Comparison of ENCODE assay signal across 8 mouse cellular contexts in the genomic region with DNA sequence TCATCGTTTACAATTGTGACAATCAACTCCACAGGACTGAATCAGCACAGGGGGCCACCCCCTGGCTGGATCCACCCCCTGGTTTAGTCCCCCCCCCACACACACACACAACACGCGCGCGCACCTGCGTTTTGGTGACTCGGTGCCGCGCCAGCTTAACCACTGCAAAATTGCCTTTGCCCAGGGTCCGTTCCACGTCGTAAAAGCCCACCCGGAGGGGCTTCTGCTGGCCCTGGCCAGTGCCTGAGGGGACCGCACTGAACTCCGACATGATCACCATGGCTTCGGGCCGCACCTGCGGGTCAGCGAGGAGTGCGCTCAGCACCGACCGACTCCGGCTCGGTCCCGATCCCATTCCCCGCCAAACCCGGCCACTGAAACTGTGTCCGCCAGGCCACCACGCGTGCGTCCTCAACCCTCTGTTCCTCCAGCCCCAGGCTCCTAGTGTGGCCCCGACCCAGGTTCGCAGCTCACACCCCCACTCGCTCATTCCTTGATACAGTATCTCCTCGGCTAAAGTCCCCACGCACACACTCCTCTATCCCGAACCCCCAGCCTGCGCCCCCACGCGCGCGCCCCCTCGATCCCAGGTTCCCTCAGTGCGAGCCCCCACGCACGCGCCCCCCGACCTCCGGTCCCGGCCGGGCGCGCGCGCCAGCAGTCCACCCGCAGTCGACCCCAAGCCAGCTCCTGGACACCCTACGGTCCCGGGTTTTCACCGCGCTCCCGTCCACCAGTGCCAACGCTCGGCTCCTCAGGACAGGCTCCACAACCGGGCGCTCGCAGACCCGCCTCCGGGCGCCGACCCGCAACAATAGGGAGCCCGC. TPM values are rescaled to one million over a fixed set of nuclear protein-coding genes. Genes with fewer than 3 reads are reported as not detected.
DNase-seq lines count a peak whose midpoint lies in the region; ATAC-seq and TF ChIP-seq lines count a peak whose summit lies in the region.

No protein-coding gene starts in this region.

- peak; percentile 72 to 77 for DNase-seq in heart, adult 2 months
- no peak for DNase-seq in heart, adult 11 months
- peak; percentile 66 for DNase-seq in adrenal gland, postnatal 10 days
- no peak for DNase-seq in forebrain, embryonic 11.5 days (ENCODE audit: low spot score)
- DNase-seq in stomach, postnatal 0 days (ENCODE audit: low spot score) = peak; percentile 59

- TF ChIP-seq CTCF in heart, adult 2 months (IDR thresholded peaks at IDR 0.05) = no peak
- TF ChIP-seq CTCF in stomach, postnatal 0 days (IDR thresholded peaks at IDR 0.05; ENCODE audit: low read depth) = no peak

- intact Hi-C loops in heart, adult 2 months (cut with DNase I) = loop anchor here (1.0 to 5.0 kb wide), 3 partner anchors 27 to 170 kb away; no protein-coding TSS in a partner anchor

- H3K4me2 ChIP-seq in forebrain, embryonic 11.5 days (ENCODE audit: low read depth, low read length, severe bottlenecking) = peak overlapping the region; percentile 70
- H3K4me2 ChIP-seq in hindbrain, embryonic 13.5 days = peak overlapping the region; percentile 73
- H3K4me2 ChIP-seq in limb, embryonic 12.5 days = peak overlapping the region; percentile 88
- peak overlapping the region; percentile 69 for H3K4me2 ChIP-seq in midbrain, embryonic 13.5 days (replicated peaks)
- H3K4me2 ChIP-seq in stomach, postnatal 0 days (replicated peaks; ENCODE audit: low read depth) = peak overlapping the region; percentile 72

- H3K27me3 ChIP-seq in heart, adult 2 months (ENCODE audit: control insufficient read depth, insufficient read depth, low read length) = no peaks in the 10 kb centered on the region
- H3K27me3 ChIP-seq in forebrain, embryonic 11.5 days (ENCODE audit: control insufficient read depth, insufficient read depth, low read length) = no peaks in the 10 kb centered on the region
- H3K27me3 ChIP-seq in hindbrain, embryonic 13.5 days = no peaks in the 10 kb centered on the region
- no peaks in the 10 kb centered on the region for H3K27me3 ChIP-seq in limb, embryonic 12.5 days
- H3K27me3 ChIP-seq in midbrain, embryonic 13.5 days = no peaks in the 10 kb centered on the region
- H3K27me3 ChIP-seq in stomach, postnatal 0 days (ENCODE audit: control insufficient read depth, insufficient read depth, low read length) = no peaks in the 10 kb centered on the region

- H3K9ac ChIP-seq in heart, adult 2 months (ENCODE audit: low read depth, low read length) = peak overlapping the region; percentile 98
- peak overlapping the region; percentile 89 for H3K9ac ChIP-seq in forebrain, embryonic 11.5 days (ENCODE audit: low read length)
- H3K9ac ChIP-seq in hindbrain, embryonic 13.5 days = peak overlapping the region; percentile 93
- H3K9ac ChIP-seq in limb, embryonic 12.5 days (replicated peaks) = peak overlapping the region; percentile 80
- H3K9ac ChIP-seq in midbrain, embryonic 13.5 days (replicated peaks) = peak overlapping the region; percentile 88
- peak overlapping the region; percentile 96 for H3K9ac ChIP-seq in stomach, postnatal 0 days (ENCODE audit: low read length)

- ATAC-seq in forebrain, embryonic 11.5 days (replicated peaks; ENCODE audit: low FRiP score) = peak; percentile 59
- peak; percentile 68 for ATAC-seq in hindbrain, embryonic 13.5 days (ENCODE audit: low FRiP score)
- peak; percentile 50; the same call in 1 of the 2 replicates for ATAC-seq in limb, embryonic 12.5 days (ENCODE audit: insufficient number of reproducible peaks, insufficient read depth, low FRiP score, low TSS enrichment, low read depth)
- ATAC-seq in midbrain, embryonic 13.5 days = peak; percentile 78
- ATAC-seq in stomach, postnatal 0 days (ENCODE audit: low FRiP score, low TSS enrichment) = peak; percentile 35

- peak overlapping the region; percentile 99 for H3K27ac ChIP-seq in heart, adult 2 months
- peak overlapping the region; percentile 46; the same call in 1 of the 2 replicates for H3K27ac ChIP-seq in forebrain, embryonic 11.5 days (ENCODE audit: low read depth, low read length)
- H3K27ac ChIP-seq in hindbrain, embryonic 13.5 days = peak overlapping the region; percentile 89
- peak overlapping the region; percentile 41 for H3K27ac ChIP-seq in limb, embryonic 12.5 days
- H3K27ac ChIP-seq in midbrain, embryonic 13.5 days = peak overlapping the region; percentile 85
- H3K27ac ChIP-seq in stomach, postnatal 0 days (replicated peaks) = peak overlapping the region; percentile 95

- TF ChIP-seq POLR2A in heart, adult 2 months (IDR thresholded peaks at IDR 0.05; ENCODE audit: insufficient read depth, low read depth, low read length) = no peak

- H3K36me3 ChIP-seq in heart, adult 2 months (ENCODE audit: control insufficient read depth, insufficient read depth, low read length) = peaks cover 10% of the 10 kb centered on the region; the same call in 1 of the 2 replicates
- H3K36me3 ChIP-seq in forebrain, embryonic 11.5 days (ENCODE audit: control insufficient read depth, insufficient read depth, low read length) = peaks cover 6% of the 10 kb centered on the region; the same call in 1 of the 2 replicates
- H3K36me3 ChIP-seq in hindbrain, embryonic 13.5 days = peaks cover 12% of the 10 kb centered on the region
- H3K36me3 ChIP-seq in limb, embryonic 12.5 days = peaks cover 14% of the 10 kb centered on the region
- peaks cover 12% of the 10 kb centered on the region for H3K36me3 ChIP-seq in midbrain, embryonic 13.5 days
- peaks cover 12% of the 10 kb centered on the region for H3K36me3 ChIP-seq in stomach, postnatal 0 days (ENCODE audit: control insufficient read depth, insufficient read depth, low read length)

- no peaks in the 10 kb centered on the region for H3K9me3 ChIP-seq in forebrain, embryonic 11.5 days (ENCODE audit: control insufficient read depth, low read length)
- H3K9me3 ChIP-seq in hindbrain, embryonic 13.5 days = no peaks in the 10 kb centered on the region
- H3K9me3 ChIP-seq in limb, embryonic 12.5 days = no peaks in the 10 kb centered on the region
- no peaks in the 10 kb centered on the region for H3K9me3 ChIP-seq in midbrain, embryonic 13.5 days
- H3K9me3 ChIP-seq in stomach, postnatal 0 days (ENCODE audit: control insufficient read depth, low read length) = no peaks in the 10 kb centered on the region

- peak overlapping the region; percentile 98 for H3K4me3 ChIP-seq in heart, adult 2 months
- H3K4me3 ChIP-seq in forebrain, embryonic 11.5 days (ENCODE audit: low read depth, low read length) = peak overlapping the region; percentile 93
- peak overlapping the region; percentile 87 for H3K4me3 ChIP-seq in hindbrain, embryonic 13.5 days
- peak overlapping the region; percentile 82 for H3K4me3 ChIP-seq in limb, embryonic 12.5 days (replicated peaks)
- peak overlapping the region; percentile 90 for H3K4me3 ChIP-seq in midbrain, embryonic 13.5 days (replicated peaks)
- peak overlapping the region; percentile 97 for H3K4me3 ChIP-seq in stomach, postnatal 0 days (ENCODE audit: low read depth, low read length)

- H3K79me2 ChIP-seq in heart, adult 2 months (replicated peaks; ENCODE audit: control insufficient read depth, insufficient read depth, low read length) = peaks cover 3% of the 10 kb centered on the region

- peaks cover 21% of the 10 kb centered on the region for H3K4me1 ChIP-seq in heart, adult 2 months (ENCODE audit: control insufficient read depth, insufficient read depth, low read length)
- peaks cover 2% of the 10 kb centered on the region; the same call in 1 of the 2 replicates for H3K4me1 ChIP-seq in forebrain, embryonic 11.5 days (replicated peaks; ENCODE audit: control insufficient read depth, insufficient read depth, low read length)
- H3K4me1 ChIP-seq in hindbrain, embryonic 13.5 days (replicated peaks) = peaks cover 45% of the 10 kb centered on the region
- H3K4me1 ChIP-seq in limb, embryonic 12.5 days (replicated peaks) = peaks cover 43% of the 10 kb centered on the region
- H3K4me1 ChIP-seq in midbrain, embryonic 13.5 days (replicated peaks) = peaks cover 41% of the 10 kb centered on the region
- H3K4me1 ChIP-seq in stomach, postnatal 0 days (replicated peaks; ENCODE audit: control insufficient read depth, insufficient read depth) = peaks cover 7% of the 10 kb centered on the region; the same call in 1 of the 2 replicates

- under 1% methylated on average over 73 of the region's 73 CpGs for WGBS in heart, adult 2 months
- under 1% methylated on average over 73 of the region's 73 CpGs for WGBS in forebrain, embryonic 11.5 days
- WGBS in hindbrain, embryonic 13.5 days = under 1% methylated on average over 73 of the region's 73 CpGs
- under 1% methylated on average over 73 of the region's 73 CpGs for WGBS in limb, embryonic 12.5 days
- under 1% methylated on average over 67 of the region's 73 CpGs for WGBS in midbrain, embryonic 13.5 days
- WGBS in stomach, postnatal 0 days = 1% methylated on average over 70 of the region's 73 CpGs

- TF ChIP-seq EP300 in heart, adult 2 months (IDR thresholded peaks at IDR 0.05; ENCODE audit: insufficient read depth, low read depth, low read length) = no peak
- TF ChIP-seq EP300 in stomach, postnatal 0 days (optimal IDR thresholded peaks at IDR 0.05) = no peak

RNA-seq across cellular contexts. Expression of a gene that starts 0.6 kb away (rescaled TPM):
- 10 to 100 TPM; 39.6 to 62.7 TPM for total RNA-seq in heart, adult 2 months (2021)
- polyA plus RNA-seq in heart, adult 2 months (2012; rRNA removed) = 15.4 and 21.0 TPM in 2 replicates
- 100 to 1,000 TPM in 1 of 2 experiments, 10 to 100 TPM in 1; 25.4 to 112 TPM for total RNA-seq in adrenal gland, postnatal 10 days (2021)
- 15.6 and 16.7 TPM in 2 replicates for polyA plus RNA-seq in forebrain, embryonic 11.5 days (2014; fragmentation: Nextera tagmentation; extraction: Ambion mirVana)
- polyA plus RNA-seq in hindbrain, embryonic 13.5 days (2015; fragmentation: Nextera tagmentation; extraction: Ambion mirVana) = 20.1 and 23.4 TPM in 2 replicates
- 14.1 and 15.2 TPM in 2 replicates for polyA plus RNA-seq in limb, embryonic 12.5 days (2016; fragmentation: Nextera tagmentation; extraction: Ambion mirVana)
- polyA plus RNA-seq in midbrain, embryonic 13.5 days (2015; fragmentation: Nextera tagmentation; extraction: Ambion mirVana) = 16.9 and 17.6 TPM in 2 replicates
- 18.2 and 19.8 TPM in 2 replicates for polyA plus RNA-seq in stomach, postnatal 0 days (2015; fragmentation: Nextera tagmentation; extraction: Ambion mirVana)

Comparison
In these comparisons a context has a peak if more than half of its experiments do, and no peak if none do; other contexts are left out.
1. DNase-seq: peak in heart, adult 2 months (2 of 2), adrenal gland, postnatal 10 days (single experiment) and stomach, postnatal 0 days (single experiment); none in heart, adult 11 months (single experiment) and forebrain, embryonic 11.5 days (single experiment).
2. H3K27ac ChIP-seq: peak in every context shown above with its lines; median percentile 99 in heart, adult 2 months; 95 in stomach, postnatal 0 days; 89 in hindbrain, embryonic 13.5 days; 85 in midbrain, embryonic 13.5 days; 46 in forebrain, embryonic 11.5 days; 41 in limb, embryonic 12.5 days.
3. Peak in every context shown above with its lines, with median percentiles within 50 percentile points of each other: H3K4me3 ChIP-seq, H3K9ac ChIP-seq, ATAC-seq and H3K4me2 ChIP-seq.